Mouse (Mus musculus) limb, embryonic 10.5 days (tissue): Measurements from ENCODE around the gene Astl. TPM values are rescaled to one million over a fixed set of nuclear protein-coding genes. Genes with fewer than 3 reads are reported as not detected.
A peak's percentile ranks its signal among the peaks of the same experiment; 100 is the strongest.

Experiments used
- DNase-seq: peaks from one replicate; pipeline ENCODE4 v3.0.0-alpha.2; 2017; ENCODE audit warnings: low spot score
- H3K27ac ChIP-seq: fragments of 300-500 bp; sonication (generic); 2 replicates; pipeline ENCODE4 v1.5.1; 2016; ENCODE audit warnings: mild to moderate bottlenecking
- H3K27me3 ChIP-seq: fragments of 300-500 bp; sonication (generic); 2 replicates; pipeline ENCODE4 v1.6.1; 2016; ENCODE audit warnings: low read depth, mild to moderate bottlenecking; ENCODE audit not compliant: poor library complexity, severe bottlenecking
- H3K36me3 ChIP-seq: fragments of 300-500 bp; sonication (generic); 2 replicates; pipeline ENCODE4 v1.6.1; 2016; ENCODE audit warnings: mild to moderate bottlenecking, moderate library complexity
- H3K4me1 ChIP-seq: fragments of 300-500 bp; sonication (generic); 2 replicates; pipeline ENCODE4 v1.6.1; 2016
- H3K4me3 ChIP-seq: fragments of 300-500 bp; sonication (generic); 2 replicates; pipeline ENCODE4 v1.5.1; 2016; ENCODE audit warnings: mild to moderate bottlenecking, moderate library complexity
- H3K9me3 ChIP-seq: fragments of 300-500 bp; sonication (generic); replicated peaks from 2 replicates; pipeline ENCODE4 v1.6.1; 2016; ENCODE audit warnings: mild to moderate bottlenecking
- WGBS: fragments of 180-500 bp; shearing (Covaris S2); methylation state at CpG from one replicate; pipeline ENCODE4 v1.1.7; 2016; 5-methylcytosine and 5-hydroxymethylcytosine counted together
- polyA plus RNA-seq: library from polyadenylated mRNA; unstranded; fragments of >200 nt; fragmentation: Nextera tagmentation; extraction: Ambion mirVana; gene quantifications from 2 replicates; pipeline ENCODE4 v1.2.1, GENCODE M21; 2016

The Astl gene
- polyA plus RNA-seq, 1 experiment from 2014 or later = 0.08 TPM

DNA sequence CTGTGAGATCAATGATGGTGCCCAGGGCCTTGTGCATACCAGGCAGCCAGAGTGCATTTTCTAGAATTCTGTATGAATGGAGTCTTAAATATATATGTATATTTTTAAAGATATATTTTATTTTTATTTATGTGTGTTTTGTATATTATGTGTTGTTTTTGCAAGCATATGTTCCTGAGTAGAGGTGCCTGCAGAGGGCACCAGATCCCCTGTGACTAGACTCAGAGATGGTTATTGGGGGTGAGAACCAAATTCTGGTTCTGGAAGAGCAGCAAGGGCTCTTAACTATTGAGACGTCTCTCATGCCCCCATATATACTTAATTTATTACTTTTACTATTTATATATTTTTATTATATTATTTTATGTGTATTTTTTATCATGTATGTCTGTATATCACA is 27.2 kb upstream of the Astl start:
- Histone ChIP-seq H3K27me3 (no peaks in the 10 kb centered on the region), H3K4me3 (no peak overlapping the region), H3K9me3 (no peaks in the 10 kb centered on the region), H3K4me1 (no peaks in the 10 kb centered on the region), H3K27ac (no peak overlapping the region), H3K36me3 (no peaks in the 10 kb centered on the region)
- DNase-seq = no peak
- 79% methylated on average over 1 of the region's 1 CpGs for WGBS

DNA sequence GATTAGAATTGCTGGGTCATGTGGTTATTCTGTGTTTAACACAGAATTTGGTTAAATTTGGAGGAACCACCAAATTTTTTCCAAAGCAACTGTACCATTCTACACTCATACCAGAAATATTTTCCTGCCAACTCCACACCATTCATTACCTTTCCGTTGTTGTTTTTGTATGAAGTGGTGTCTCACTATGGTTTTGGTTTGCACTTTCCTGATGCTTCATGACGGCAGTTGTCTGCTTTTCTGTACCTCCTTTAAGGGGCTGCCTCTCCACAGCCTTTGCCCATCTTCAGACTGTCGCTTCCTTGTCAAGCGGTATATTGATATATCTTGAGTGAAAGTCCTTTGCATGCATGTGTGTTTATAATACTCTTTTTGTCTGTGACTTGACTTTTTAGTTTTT is 25.6 kb upstream of the Astl start:
- Histone ChIP-seq H3K36me3 (no peaks in the 10 kb centered on the region), H3K27me3 (no peaks in the 10 kb centered on the region), H3K9me3 (no peaks in the 10 kb centered on the region), H3K27ac (no peak overlapping the region), H3K4me1 (no peaks in the 10 kb centered on the region), H3K4me3 (no peak overlapping the region)
- WGBS = 93% methylated on average over 4 of the region's 4 CpGs
- no peak for DNase-seq

DNA sequence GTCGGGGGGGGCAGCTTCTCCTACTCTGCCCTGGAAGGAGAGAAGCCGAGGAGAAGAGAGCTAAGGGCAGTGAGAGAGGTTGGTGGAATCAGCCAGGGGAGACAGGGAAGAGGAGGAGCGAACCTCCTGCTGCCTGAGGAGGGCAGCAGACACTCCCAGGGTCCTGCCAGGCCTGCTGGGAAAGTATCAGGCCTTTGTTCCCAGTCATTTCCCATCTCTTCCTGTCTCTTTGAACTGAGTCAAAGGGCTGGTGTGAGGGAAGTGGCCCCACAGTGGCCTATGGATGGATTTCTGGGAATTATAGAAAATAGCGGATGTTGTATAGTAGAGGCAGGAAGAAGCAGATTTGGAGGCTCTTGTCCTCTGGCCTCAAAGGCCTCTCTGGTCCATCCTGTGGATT is 24.6 kb upstream of the Astl start:
- Histone ChIP-seq H3K36me3 (no peaks in the 10 kb centered on the region), H3K27ac (0 out of 2 replicates have a peak overlapping the region, but pooled peaks have one; percentile 3)
- WGBS = 58% methylated on average over 4 of the region's 4 CpGs

DNA sequence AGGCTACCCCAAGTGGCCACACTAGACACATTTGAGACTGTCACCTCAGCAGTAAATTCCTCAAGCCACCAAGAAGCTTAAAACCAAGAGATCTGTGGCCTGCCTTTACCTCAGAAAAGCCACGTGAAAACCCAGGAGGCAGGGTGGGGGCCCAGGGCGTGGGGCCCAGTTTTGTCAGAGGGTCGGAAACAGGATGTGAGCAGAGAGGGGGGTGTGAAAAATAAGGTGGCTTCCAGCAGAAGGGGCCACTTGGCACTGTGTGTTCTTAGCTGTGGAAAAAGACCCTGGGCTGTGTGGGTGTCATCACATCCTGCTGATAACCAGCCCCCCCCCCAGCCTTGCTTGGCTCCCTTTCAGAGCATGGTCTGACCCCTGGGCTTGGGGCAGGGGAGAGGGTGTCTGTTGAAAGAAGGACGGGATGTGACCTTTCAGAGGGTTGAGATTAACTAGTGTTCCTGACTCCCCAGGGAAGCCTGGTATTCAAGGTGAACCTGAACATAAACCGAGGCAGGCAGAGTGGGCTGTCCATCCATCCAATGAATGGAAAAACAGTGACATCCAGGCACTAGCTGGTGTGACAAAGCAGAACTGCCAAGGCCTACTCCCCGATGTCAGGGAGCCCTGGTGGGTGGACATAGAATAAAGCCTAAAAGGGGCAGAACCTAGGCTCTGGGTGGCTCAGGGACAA is 23.8 kb upstream of the Astl start:
- no peak for DNase-seq
- Histone ChIP-seq H3K36me3 (no peaks in the 10 kb centered on the region), H3K9me3 (no peaks in the 10 kb centered on the region), H3K4me3 (no peak overlapping the region), H3K27ac (peak overlapping the region; percentile 3; the same call in 1 of the 2 replicates), H3K4me1 (no peaks in the 10 kb centered on the region), H3K27me3 (no peaks in the 10 kb centered on the region)
- WGBS = 73% methylated on average over 6 of the region's 6 CpGs

More for the DNA sequence above, 24.6 kb upstream of the Astl start:
- Histone ChIP-seq H3K9me3 (no peaks in the 10 kb centered on the region), H3K4me1 (no peaks in the 10 kb centered on the region), H3K4me3 (no peak overlapping the region), H3K27me3 (no peaks in the 10 kb centered on the region)
- no peak for DNase-seq

DNA sequence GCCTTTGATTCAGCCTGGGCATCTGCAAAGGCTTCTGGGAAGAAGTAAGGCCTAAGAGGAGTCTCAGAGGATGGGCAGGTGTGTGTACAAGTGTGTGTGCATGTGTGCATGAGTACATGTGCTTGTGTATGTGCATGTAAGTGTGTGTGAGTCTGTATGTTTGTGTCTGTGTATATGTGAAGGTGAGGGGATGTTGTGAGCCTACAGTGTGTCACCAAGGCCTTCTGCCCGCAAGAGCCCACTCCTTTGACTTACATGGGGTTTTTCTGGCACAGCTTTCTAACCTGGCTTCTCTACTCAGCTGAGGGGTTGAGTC is 23.3 kb upstream of the Astl start:
- no peaks in the 10 kb centered on the region for H3K4me1 ChIP-seq
- H3K4me3 ChIP-seq = no peak overlapping the region
- no peaks in the 10 kb centered on the region for H3K36me3 ChIP-seq
- no peaks in the 10 kb centered on the region for H3K9me3 ChIP-seq
- H3K27ac ChIP-seq = no peak overlapping the region
- WGBS = 79% methylated on average over 1 of the region's 1 CpGs
- no peaks in the 10 kb centered on the region for H3K27me3 ChIP-seq
- no peak for DNase-seq

DNA sequence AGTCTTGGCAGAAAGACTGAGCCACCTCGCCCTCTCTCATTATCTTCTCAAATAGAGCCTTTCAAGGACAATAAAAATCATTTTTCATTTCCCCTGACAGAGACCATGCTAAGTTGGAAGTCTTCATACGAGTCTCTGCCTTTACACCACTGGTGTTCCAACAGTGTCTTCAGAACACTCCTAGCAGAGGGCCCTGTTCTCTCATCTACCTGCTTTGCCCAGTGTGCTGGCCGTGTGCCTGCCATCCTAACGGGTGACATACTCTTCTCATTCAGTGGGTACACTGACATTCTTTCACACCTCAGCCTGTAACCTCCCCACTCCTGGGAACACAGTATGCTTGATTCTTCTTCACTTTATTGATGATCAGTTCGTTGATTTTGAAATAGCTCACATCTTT is 22.0 kb upstream of the Astl start:
- Histone ChIP-seq H3K27ac (no peak overlapping the region), H3K36me3 (no peaks in the 10 kb centered on the region), H3K4me3 (no peak overlapping the region), H3K27me3 (no peaks in the 10 kb centered on the region), H3K9me3 (no peaks in the 10 kb centered on the region), H3K4me1 (no peaks in the 10 kb centered on the region)
- WGBS = 81% methylated on average over 5 of the region's 5 CpGs
- no peak for DNase-seq

DNA sequence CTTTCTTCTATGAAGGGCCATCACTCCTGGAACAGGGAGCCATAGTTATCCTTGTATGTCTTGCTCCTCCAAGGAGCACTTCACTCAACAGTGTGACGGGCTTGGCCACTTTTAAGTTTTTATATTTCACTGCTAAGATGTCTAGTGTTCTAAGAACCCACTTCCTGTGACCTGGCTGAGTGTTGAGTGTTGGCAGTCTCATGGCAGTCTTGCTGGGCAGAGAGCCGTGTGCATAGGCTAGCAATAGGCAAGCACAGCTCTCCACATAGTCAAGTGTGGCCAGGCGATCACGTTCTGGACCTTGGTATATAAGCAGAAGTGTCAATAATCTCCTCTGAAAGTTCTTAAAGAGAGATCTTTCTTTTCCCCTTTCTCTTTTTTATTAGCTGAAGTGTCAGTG is 20.3 kb upstream of the Astl start:
- Histone ChIP-seq H3K27ac (no peak overlapping the region), H3K9me3 (no peaks in the 10 kb centered on the region), H3K36me3 (no peaks in the 10 kb centered on the region), H3K27me3 (no peaks in the 10 kb centered on the region), H3K4me3 (no peak overlapping the region), H3K4me1 (peaks cover 3% of the 10 kb centered on the region)
- no peak for DNase-seq
- 91% methylated on average over 4 of the region's 4 CpGs for WGBS

DNA sequence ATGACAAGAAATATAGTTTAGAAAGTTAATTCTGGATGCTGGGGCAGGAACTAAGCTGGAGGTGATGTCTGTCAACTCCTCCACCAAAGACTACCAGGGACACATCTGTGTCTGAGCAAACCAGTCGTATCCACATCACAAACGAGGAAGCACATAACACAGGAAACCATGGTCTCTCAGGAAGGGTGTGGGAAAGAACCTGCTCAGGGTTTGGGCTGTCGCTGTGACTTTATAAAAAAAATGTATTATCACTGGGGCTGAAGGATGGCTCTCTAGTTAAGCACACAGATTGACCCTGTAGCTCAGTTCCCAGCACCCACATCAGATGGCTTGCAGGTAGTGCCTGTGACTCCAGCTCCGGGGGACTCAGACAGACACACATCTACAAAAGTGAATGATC is 19.4 kb upstream of the Astl start:
- 76% methylated on average over 4 of the region's 4 CpGs for WGBS
- Histone ChIP-seq H3K4me3 (no peak overlapping the region), H3K9me3 (no peaks in the 10 kb centered on the region), H3K36me3 (no peaks in the 10 kb centered on the region), H3K27me3 (no peaks in the 10 kb centered on the region), H3K4me1 (peaks cover 10% of the 10 kb centered on the region), H3K27ac (no peak overlapping the region)
- DNase-seq = no peak

DNA sequence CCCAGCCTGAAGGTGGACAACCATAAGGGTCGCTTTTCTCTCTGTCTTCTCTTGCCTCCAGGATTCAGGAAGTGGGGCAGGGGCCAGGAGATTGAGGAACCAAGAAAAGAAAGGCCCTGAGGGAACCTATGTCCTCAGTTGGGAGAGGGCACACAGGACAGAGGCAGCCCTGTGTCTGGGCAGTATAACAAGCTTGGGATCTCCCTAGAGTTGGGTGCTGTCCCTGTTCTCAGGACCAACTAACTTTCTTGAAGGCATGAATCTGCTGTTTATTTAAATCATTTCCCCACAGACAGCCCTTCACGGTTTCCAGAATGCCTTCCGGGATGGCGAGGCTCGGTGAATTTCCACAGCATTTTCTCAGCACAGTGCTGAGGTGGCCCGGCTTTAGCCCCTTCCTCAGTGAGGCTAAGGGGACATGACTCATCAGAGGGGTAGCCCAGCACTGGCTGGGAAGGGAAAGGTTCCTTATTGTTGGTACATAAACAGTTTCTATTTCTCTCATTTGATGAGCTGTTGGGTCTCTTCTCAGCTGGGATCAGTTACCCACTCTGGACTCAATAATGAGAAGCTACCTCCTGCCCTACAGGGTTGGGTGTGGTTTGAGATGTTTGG is 15.7 kb upstream of the Astl start:
- H3K27me3 ChIP-seq = no peaks in the 10 kb centered on the region
- DNase-seq = no peak
- H3K27ac ChIP-seq = no peak overlapping the region
- H3K4me3 ChIP-seq = no peak overlapping the region
- peaks cover 10% of the 10 kb centered on the region for H3K4me1 ChIP-seq
- no peaks in the 10 kb centered on the region for H3K36me3 ChIP-seq
- WGBS = 93% methylated on average over 6 of the region's 6 CpGs
- no peaks in the 10 kb centered on the region for H3K9me3 ChIP-seq

DNA sequence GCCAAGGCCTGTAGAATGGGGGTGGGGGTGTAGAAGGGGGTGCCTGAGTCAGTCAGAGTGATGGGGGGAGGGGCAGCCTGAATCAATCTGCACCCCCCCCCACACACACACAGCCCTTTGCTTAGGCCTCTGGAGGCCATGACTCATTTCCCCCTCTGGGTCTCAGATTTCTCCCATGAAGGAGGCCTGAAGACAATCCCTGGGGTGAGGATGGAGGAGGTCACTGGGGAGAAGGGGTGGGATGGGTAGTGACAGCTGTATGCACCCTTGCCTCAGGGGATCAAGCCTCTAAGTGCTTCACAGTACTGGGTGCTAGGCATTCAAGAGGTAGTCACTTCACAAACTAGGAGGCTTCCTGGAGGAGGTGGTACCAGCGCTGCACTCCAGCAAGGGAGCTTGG is 14.8 kb upstream of the Astl start:
- WGBS = 78% methylated on average over 1 of the region's 1 CpGs
- no peak overlapping the region for H3K27ac ChIP-seq
- H3K4me3 ChIP-seq = no peak overlapping the region
- H3K4me1 ChIP-seq = peaks cover 14% of the 10 kb centered on the region
- H3K27me3 ChIP-seq = no peaks in the 10 kb centered on the region
- H3K36me3 ChIP-seq = no peaks in the 10 kb centered on the region
- no peak for DNase-seq
- no peaks in the 10 kb centered on the region for H3K9me3 ChIP-seq

DNA sequence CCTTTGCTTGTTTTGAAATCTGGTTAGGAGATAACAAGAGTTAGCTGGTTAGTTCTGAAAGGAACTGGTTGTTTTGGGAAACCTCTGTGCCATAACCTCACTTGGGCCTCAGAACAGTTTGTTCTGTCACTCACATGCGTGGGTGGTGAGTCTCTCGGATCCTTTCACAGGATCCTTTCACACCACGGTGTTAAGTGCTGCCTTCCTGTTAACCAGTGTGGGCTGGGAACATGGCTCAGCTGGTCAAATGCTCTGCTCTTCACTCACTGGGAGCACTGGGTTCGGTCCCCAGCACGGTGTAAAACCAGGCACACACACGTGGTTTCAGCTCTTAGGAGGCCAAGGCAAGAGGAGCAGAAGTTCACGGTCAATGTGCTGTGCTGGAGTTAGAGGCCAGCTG is 14.0 kb upstream of the Astl start:
- no peaks in the 10 kb centered on the region for H3K9me3 ChIP-seq
- H3K4me1 ChIP-seq = peaks cover 20% of the 10 kb centered on the region
- no peak overlapping the region for H3K4me3 ChIP-seq
- no peaks in the 10 kb centered on the region for H3K27me3 ChIP-seq
- DNase-seq = no peak
- WGBS = 51% methylated on average over 7 of the region's 7 CpGs
- H3K27ac ChIP-seq = no peak overlapping the region
- no peaks in the 10 kb centered on the region for H3K36me3 ChIP-seq

DNA sequence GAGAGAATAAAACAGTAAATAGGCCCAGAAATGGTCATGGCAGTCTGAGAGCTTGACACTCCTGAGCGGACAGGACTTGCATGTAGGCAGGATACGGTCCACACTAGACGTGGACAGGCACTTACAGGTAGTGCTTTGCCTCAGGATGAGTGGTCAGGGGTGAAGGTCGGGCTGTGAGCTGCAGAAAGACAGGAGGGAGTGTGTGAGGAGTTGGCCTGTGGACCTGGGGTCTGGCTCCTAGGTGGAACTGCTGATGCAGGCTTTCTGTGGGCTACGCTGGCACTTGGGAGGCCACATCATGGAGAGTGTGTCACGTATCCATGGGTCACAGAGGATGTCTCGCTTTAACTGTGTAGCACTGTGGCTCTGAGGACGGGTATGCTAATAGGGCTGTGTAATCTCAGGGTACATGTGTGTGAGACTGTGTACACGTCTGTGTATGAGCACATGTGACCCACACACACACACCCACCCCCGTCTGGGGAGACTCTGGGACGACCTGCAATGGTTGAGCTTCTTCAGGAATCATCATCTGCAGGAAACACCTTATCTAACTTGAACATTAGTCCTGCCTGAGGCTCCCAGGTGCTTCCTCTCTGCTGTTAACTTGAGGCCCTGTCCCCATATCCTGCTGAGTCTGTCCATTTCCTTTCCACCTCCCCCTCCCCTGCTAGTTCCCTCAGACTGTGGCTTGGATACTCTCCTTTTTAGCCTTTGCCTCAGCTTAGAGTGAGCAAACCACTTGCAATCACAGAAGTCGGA is 10.2 kb upstream of the Astl start:
- Histone ChIP-seq H3K4me3 (no peak overlapping the region), H3K27me3 (peaks cover 7% of the 10 kb centered on the region), H3K4me1 (peaks cover 19% of the 10 kb centered on the region), H3K9me3 (no peaks in the 10 kb centered on the region), H3K27ac (peak overlapping the region; percentile 51; the same call in 1 of the 2 replicates), H3K36me3 (no peaks in the 10 kb centered on the region)
- 71% methylated on average over 12 of the region's 12 CpGs for WGBS
- DNase-seq = no peak

DNA sequence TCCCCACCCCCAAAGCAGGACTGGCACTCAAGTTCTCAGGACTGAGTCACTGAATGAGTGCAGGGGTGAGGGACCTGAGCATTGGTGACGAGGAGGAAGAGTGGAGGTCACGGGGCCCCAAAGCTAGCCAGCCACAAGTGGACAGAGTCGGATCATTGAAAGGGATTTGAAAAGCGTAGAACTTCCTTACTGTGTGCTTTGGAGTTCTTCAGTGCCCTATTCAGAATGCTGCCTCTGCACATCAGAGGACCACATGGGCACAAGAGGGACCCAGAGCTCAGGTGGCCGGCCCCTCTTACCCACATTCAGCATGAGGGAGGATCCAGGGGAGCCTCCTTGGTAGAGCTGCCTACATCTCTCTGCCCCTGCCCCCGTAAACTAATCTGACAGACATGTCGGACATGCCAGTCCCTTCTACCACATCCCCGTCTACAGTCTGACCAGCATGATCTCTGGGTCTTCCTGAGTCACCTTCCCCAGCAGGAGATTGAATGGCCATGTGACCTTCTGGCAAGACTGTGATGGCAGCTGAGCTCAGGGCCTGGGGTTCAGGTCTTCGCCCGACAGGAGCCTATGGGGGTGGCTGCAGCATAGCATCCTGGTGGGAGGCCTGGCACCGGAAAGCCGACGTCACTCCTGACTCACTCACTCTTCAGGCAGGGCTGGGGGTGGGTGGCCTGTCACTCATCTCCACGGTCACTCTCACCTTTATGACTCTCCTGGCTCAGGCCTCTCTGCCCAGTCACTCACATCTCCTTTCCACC is 5.5 kb upstream of the Astl start:
- no peaks in the 10 kb centered on the region for H3K9me3 ChIP-seq
- no peaks in the 10 kb centered on the region for H3K36me3 ChIP-seq
- 81% methylated on average over 14 of the region's 14 CpGs for WGBS
- H3K27me3 ChIP-seq = peaks cover 50% of the 10 kb centered on the region
- H3K4me1 ChIP-seq = peaks cover 44% of the 10 kb centered on the region
- DNase-seq = no peak
- H3K27ac ChIP-seq = no peak overlapping the region
- no peak overlapping the region for H3K4me3 ChIP-seq
